Mouse (Mus musculus): ENCODE measurements around the gene Teddm3. TPM values are rescaled to one million over a fixed set of nuclear protein-coding genes. Genes with fewer than 3 reads are reported as not detected.
"Not testable (repeated sequence)": the region's sequence is repeated elsewhere in the genome, so short reads cannot be mapped to it uniquely, and the experiment has no call there.

Teddm3 gene
- polyA plus RNA-seq, 1 experiment: not detected

GRCm38 (mm10) chr16:21182108-21182507, 28.3 kb upstream of the Teddm3 start:
- H3K36me3 ChIP-seq (ENCODE audit: control insufficient read depth, insufficient read depth, low read length): no peaks in the 10 kb centered on the region
- TF ChIP-seq CTCF (conservative IDR thresholded peaks at IDR 0.05; ENCODE audit: insufficient read depth, insufficient read length, low read depth, low read length): no peak
- TF ChIP-seq POLR2A (IDR thresholded peaks at IDR 0.05; ENCODE audit: low read depth, low read length): no peak
- H3K4me3 ChIP-seq (ENCODE audit: insufficient read depth, low read depth, low read length): no peak overlapping the region
- no peaks in the 10 kb centered on the region for H3K27me3 ChIP-seq (replicated peaks; ENCODE audit: control insufficient read depth, insufficient read depth, low read length)
- DNase-seq: peak; percentile 90
- WGBS: 14% methylated on average over 1 of the region's 1 CpGs
- H3K27ac ChIP-seq (ENCODE audit: insufficient read depth, low read depth, low read length): peak overlapping the region; percentile 93
- peaks cover 11% of the 10 kb centered on the region for H3K4me1 ChIP-seq (ENCODE audit: control insufficient read depth, insufficient read depth, low read length)

GRCm38 (mm10) chr16:21175236-21175635, 21.4 kb upstream of the Teddm3 start:
- no CpG with 5 or more reads among the region's 1 CpGs for whole genome bisulfite sequencing
- no peaks in the 10 kb centered on the region for H3K36me3 ChIP-seq (ENCODE audit: control insufficient read depth, insufficient read depth, low read length)
- no peak for DNase-seq
- TF ChIP-seq POLR2A (IDR thresholded peaks at IDR 0.05; ENCODE audit: low read depth, low read length): no peak
- TF ChIP-seq CTCF (conservative IDR thresholded peaks at IDR 0.05; ENCODE audit: insufficient read depth, insufficient read length, low read depth, low read length): no peak
- H3K4me3 ChIP-seq (ENCODE audit: insufficient read depth, low read depth, low read length): no peak overlapping the region
- H3K27ac ChIP-seq (ENCODE audit: insufficient read depth, low read depth, low read length): no peak overlapping the region
- no peaks in the 10 kb centered on the region for H3K4me1 ChIP-seq (ENCODE audit: control insufficient read depth, insufficient read depth, low read length)
- no peaks in the 10 kb centered on the region for H3K27me3 ChIP-seq (replicated peaks; ENCODE audit: control insufficient read depth, insufficient read depth, low read length)

- TF ChIP-seq CTCF (conservative IDR thresholded peaks at IDR 0.05; ENCODE audit: insufficient read depth, insufficient read length, low read depth, low read length): no peak
- no peak for TF ChIP-seq POLR2A (IDR thresholded peaks at IDR 0.05; ENCODE audit: low read depth, low read length)
- Histone ChIP-seq H3K27me3 (replicated peaks; ENCODE audit: control insufficient read depth, insufficient read depth, low read length) (no peaks in the 10 kb centered on the region), H3K4me1 (ENCODE audit: control insufficient read depth, insufficient read depth, low read length) (no peaks in the 10 kb centered on the region), H3K4me3 (ENCODE audit: insufficient read depth, low read depth, low read length) (no peak overlapping the region), H3K27ac (ENCODE audit: insufficient read depth, low read depth, low read length) (no peak overlapping the region), H3K36me3 (ENCODE audit: control insufficient read depth, insufficient read depth, low read length) (no peaks in the 10 kb centered on the region)
- WGBS: 93% methylated on average over 13 of the region's 13 CpGs
- DNase-seq: no peak
These were observed 14.9 kb upstream of the Teddm3 start for GRCm38 (mm10) chr16:21168730-21169129.

GRCm38 (mm10) chr16:21165343-21166220, 11.8 kb upstream of the Teddm3 start:
- H3K4me3 ChIP-seq (ENCODE audit: insufficient read depth, low read depth, low read length); H3K4me1 ChIP-seq (ENCODE audit: control insufficient read depth, insufficient read depth, low read length); DNase-seq; H3K27me3 ChIP-seq (replicated peaks; ENCODE audit: control insufficient read depth, insufficient read depth, low read length); H3K36me3 ChIP-seq (ENCODE audit: control insufficient read depth, insufficient read depth, low read length); H3K27ac ChIP-seq (ENCODE audit: insufficient read depth, low read depth, low read length): not testable (repeated sequence)
- WGBS: 19% methylated on average over 17 of the region's 19 CpGs

- not testable (repeated sequence) for DNase-seq; H3K4me3 ChIP-seq (ENCODE audit: insufficient read depth, low read depth, low read length); H3K36me3 ChIP-seq (ENCODE audit: control insufficient read depth, insufficient read depth, low read length); H3K4me1 ChIP-seq (ENCODE audit: control insufficient read depth, insufficient read depth, low read length); H3K27ac ChIP-seq (ENCODE audit: insufficient read depth, low read depth, low read length); H3K27me3 ChIP-seq (replicated peaks; ENCODE audit: control insufficient read depth, insufficient read depth, low read length)
- 73% methylated on average over 3 of the region's 3 CpGs for WGBS
These were observed 9.6 kb upstream of the Teddm3 start for GRCm38 (mm10) chr16:21163423-21163822.

GRCm38 (mm10) chr16:21159226-21159625, 5.4 kb upstream of the Teddm3 start:
- not testable (repeated sequence) for H3K27ac ChIP-seq (ENCODE audit: insufficient read depth, low read depth, low read length); H3K27me3 ChIP-seq (replicated peaks; ENCODE audit: control insufficient read depth, insufficient read depth, low read length); DNase-seq; H3K4me3 ChIP-seq (ENCODE audit: insufficient read depth, low read depth, low read length); H3K4me1 ChIP-seq (ENCODE audit: control insufficient read depth, insufficient read depth, low read length); H3K36me3 ChIP-seq (ENCODE audit: control insufficient read depth, insufficient read depth, low read length)
- WGBS: 91% methylated on average over 1 of the region's 1 CpGs

- not testable (repeated sequence) for DNase-seq; H3K4me3 ChIP-seq (ENCODE audit: insufficient read depth, low read depth, low read length); H3K27ac ChIP-seq (ENCODE audit: insufficient read depth, low read depth, low read length); H3K27me3 ChIP-seq (replicated peaks; ENCODE audit: control insufficient read depth, insufficient read depth, low read length); H3K4me1 ChIP-seq (ENCODE audit: control insufficient read depth, insufficient read depth, low read length); H3K36me3 ChIP-seq (ENCODE audit: control insufficient read depth, insufficient read depth, low read length)
These were observed 2.5 kb upstream of the Teddm3 start for GRCm38 (mm10) chr16:21156261-21156660.
